Mouse (Mus musculus) lung, adult 2 months (tissue): Measurements from ENCODE around the gene Traf1.

ENCODE experiments used
- CTCF ChIP-seq: fragments of 200-500 bp; IDR thresholded peaks from 2 replicates; pipeline ENCODE4 v1.5.1; 2011; ENCODE audit warnings: mild to moderate bottlenecking, low read length, control low read depth; ENCODE audit not compliant: insufficient read depth
- POLR2A ChIP-seq: fragments of 200-500 bp; IDR thresholded peaks from 2 replicates; pipeline ENCODE4 v1.6.1; 2011; ENCODE audit warnings: low read depth, mild to moderate bottlenecking, control low read depth, low read length, borderline replicate concordance; ENCODE audit errors: extremely low read depth

DNA sequence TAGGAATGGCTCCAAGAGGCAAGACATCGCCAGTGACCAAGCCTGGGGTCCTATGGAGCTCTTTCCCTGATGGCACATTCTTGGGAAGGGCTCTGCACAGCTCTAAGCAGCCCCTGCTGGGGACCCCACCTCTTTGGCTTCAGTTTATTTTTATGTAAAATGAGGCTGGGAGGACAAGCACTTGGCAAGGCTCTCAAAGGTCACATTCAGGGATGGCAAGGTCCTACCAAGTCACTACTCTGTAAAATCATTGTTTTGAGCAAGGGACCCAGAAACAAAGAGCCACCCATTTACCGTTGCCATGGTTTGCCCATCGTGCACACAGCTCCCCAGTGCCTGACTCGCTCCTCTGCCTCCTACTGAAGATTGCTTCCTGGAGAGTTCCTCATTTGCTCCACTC is 15.5 kb downstream of the Traf1 start:
- TF ChIP-seq CTCF (no peak), POLR2A (no peak)
